Mouse (Mus musculus): ENCODE data around the gene Gclm. TPM values are rescaled to one million over a fixed set of nuclear protein-coding genes. Genes with fewer than 3 reads are reported as not detected.
"Not testable (repeated sequence)": the region's sequence is repeated elsewhere in the genome, so short reads cannot be mapped to it uniquely, and the experiment has no call there.

Gene Gclm
- polyA plus RNA-seq, 1 experiment from 2014 or later: 76.0 TPM

GRCm38 (mm10) chr3:122211446-122212125, 33.8 kb upstream of the Gclm start:
- Histone ChIP-seq H3K9ac (ENCODE audit: low read depth, low read length) (no peak overlapping the region), H3K27me3 (replicated peaks; ENCODE audit: control insufficient read depth, insufficient read depth, low read length) (no peaks in the 10 kb centered on the region), H3K4me3 (ENCODE audit: low read depth, low read length) (no peak overlapping the region), H3K4me1 (ENCODE audit: control insufficient read depth, insufficient read depth, low read length) (no peaks in the 10 kb centered on the region), H3K36me3 (ENCODE audit: control insufficient read depth, insufficient read depth, low read length) (no peaks in the 10 kb centered on the region), H3K27ac (replicated peaks; ENCODE audit: low read depth, low read length) (no peak overlapping the region), H3K4me2 (ENCODE audit: low read depth, low read length) (no peak overlapping the region), H3K9me3 (ENCODE audit: control insufficient read depth, low read length) (no peaks in the 10 kb centered on the region)
- ATAC-seq (ENCODE audit: low read depth) (no peak), DNase-seq (ENCODE audit: low spot score) (peak; percentile 30)
- 73% methylated on average over 13 of the region's 13 CpGs for WGBS

DNA sequence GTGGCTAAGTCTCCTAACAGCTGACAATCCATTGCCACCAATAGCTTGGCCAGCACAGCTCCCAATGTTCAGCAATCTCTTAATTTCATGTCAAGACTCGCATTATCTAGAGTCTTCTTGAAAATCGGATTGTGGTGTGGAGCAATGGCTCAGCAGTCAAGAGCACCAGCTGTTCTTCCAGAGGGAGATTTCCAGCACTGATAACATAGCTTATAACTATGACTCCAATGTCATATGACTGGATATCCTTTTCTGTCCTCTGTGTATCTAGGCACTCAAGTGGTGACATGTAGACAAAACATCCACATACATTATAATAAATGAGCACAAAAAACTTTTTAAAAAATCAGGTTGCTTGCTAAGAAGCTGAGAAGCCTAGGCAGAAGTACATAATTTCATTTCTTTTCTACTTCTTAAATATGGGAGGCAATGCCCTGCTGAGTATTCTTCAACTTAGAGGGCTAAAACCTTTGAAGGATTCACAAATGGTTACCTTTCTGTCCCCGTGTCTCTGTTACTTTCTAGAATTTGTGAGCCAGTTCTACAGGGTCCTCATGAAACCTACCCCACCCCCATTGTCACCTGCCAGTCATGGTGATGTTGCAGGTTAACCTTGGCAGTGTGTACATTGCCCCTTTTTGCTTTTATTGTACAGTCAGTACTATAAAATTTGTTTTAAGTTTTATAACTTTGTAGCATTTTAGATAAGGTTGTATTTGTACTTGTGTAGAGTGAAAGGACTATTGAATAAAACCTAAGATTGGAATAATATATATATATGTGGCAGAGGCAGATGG, 23.9 kb upstream of the Gclm start:
- Histone ChIP-seq H3K4me3 (ENCODE audit: low read depth, low read length) (no peak overlapping the region), H3K4me2 (ENCODE audit: low read depth, low read length) (no peak overlapping the region), H3K36me3 (ENCODE audit: control insufficient read depth, insufficient read depth, low read length) (no peaks in the 10 kb centered on the region), H3K4me1 (ENCODE audit: control insufficient read depth, insufficient read depth, low read length) (no peaks in the 10 kb centered on the region), H3K9ac (ENCODE audit: low read depth, low read length) (no peak overlapping the region), H3K27ac (replicated peaks; ENCODE audit: low read depth, low read length) (no peak overlapping the region), H3K27me3 (replicated peaks; ENCODE audit: control insufficient read depth, insufficient read depth, low read length) (no peaks in the 10 kb centered on the region), H3K9me3 (ENCODE audit: control insufficient read depth, low read length) (no peaks in the 10 kb centered on the region)
- WGBS: 89% methylated on average over 3 of the region's 3 CpGs
- DNase-seq (ENCODE audit: low spot score) (no peak), ATAC-seq (ENCODE audit: low read depth) (no peak)

DNA sequence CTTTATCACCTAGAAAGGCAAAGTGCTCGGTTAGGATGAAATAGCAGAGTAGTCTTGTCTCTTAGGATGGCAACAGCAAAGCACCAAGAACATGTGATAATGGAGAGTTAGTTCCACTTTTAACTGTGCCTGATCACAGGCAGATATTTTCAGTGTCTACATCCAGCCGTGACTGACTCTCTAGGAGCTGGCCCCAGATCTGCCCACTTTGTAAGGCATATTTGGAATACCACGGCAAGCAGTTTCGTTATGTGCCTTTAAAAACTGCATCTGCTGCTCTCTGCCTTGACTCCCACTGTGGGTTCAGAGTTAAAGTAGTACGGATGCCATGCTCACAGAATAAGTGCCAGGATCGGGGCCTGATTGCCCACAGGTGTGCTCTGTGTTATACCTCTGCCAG, 18.4 kb upstream of the Gclm start:
- not testable (repeated sequence) for H3K27ac ChIP-seq (replicated peaks; ENCODE audit: low read depth, low read length)
- WGBS: 53% methylated on average over 6 of the region's 6 CpGs

DNA sequence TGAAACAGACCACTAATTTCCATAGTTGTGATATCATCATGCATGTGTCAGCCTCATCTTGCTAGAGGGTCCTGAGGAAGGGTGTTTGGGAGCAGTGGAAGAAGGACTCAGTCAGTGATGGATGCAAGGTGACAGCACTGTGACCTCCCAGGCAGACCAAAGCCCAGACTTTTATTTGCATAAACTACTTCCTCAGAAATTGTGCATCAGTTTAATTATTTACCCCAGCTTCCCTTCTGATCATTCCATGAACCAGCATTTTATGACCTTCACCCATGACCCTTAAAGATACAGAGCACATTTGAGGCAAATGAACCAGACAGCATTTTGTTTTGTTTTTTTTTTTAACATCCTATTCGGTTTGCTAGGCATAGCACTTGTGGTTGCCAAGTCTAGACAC, 9.6 kb upstream of the Gclm start:
- WGBS: 50% methylated on average over 1 of the region's 1 CpGs
- H3K4me2 ChIP-seq (ENCODE audit: low read depth, low read length): no peak overlapping the region
- no peak overlapping the region for H3K27ac ChIP-seq (replicated peaks; ENCODE audit: low read depth, low read length)
- no peaks in the 10 kb centered on the region for H3K4me1 ChIP-seq (ENCODE audit: control insufficient read depth, insufficient read depth, low read length)
- H3K4me3 ChIP-seq (ENCODE audit: low read depth, low read length): no peak overlapping the region
- H3K9ac ChIP-seq (ENCODE audit: low read depth, low read length): no peak overlapping the region
- no peaks in the 10 kb centered on the region for H3K9me3 ChIP-seq (ENCODE audit: control insufficient read depth, low read length)
- no peak for ATAC-seq (ENCODE audit: low read depth)
- H3K36me3 ChIP-seq (ENCODE audit: control insufficient read depth, insufficient read depth, low read length): no peaks in the 10 kb centered on the region
- H3K27me3 ChIP-seq (replicated peaks; ENCODE audit: control insufficient read depth, insufficient read depth, low read length): no peaks in the 10 kb centered on the region
- DNase-seq (ENCODE audit: low spot score): no peak

More for the DNA sequence above, 18.4 kb upstream of the Gclm start:
- H3K4me3 ChIP-seq (ENCODE audit: low read depth, low read length); H3K4me2 ChIP-seq (ENCODE audit: low read depth, low read length); H3K27me3 ChIP-seq (replicated peaks; ENCODE audit: control insufficient read depth, insufficient read depth, low read length); ATAC-seq (ENCODE audit: low read depth); H3K4me1 ChIP-seq (ENCODE audit: control insufficient read depth, insufficient read depth, low read length); H3K9me3 ChIP-seq (ENCODE audit: control insufficient read depth, low read length); DNase-seq (ENCODE audit: low spot score); H3K9ac ChIP-seq (ENCODE audit: low read depth, low read length); H3K36me3 ChIP-seq (ENCODE audit: control insufficient read depth, insufficient read depth, low read length): not testable (repeated sequence)

DNA sequence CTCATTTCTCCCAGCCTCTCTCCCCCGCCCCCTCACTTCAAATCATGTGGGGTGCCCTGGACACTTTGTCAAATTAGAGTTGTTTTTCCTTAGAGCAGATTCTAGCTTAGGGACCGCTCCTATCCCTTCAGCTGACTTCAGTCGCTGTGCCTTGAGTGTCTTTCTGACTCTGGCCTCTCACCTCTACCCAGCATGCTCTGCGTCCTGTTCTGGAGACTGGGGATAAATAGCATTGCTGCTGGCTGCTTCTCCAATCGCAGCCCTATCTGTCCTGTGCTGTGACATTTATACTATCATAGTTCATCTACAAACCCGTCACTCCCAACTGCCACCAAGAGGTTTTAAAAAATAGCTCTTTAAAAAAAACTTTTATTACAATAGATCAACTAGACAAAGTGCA, 2.5 kb upstream of the Gclm start:
- Histone ChIP-seq H3K9ac (ENCODE audit: low read depth, low read length) (no peak overlapping the region), H3K4me1 (ENCODE audit: control insufficient read depth, insufficient read depth, low read length) (peaks cover 10% of the 10 kb centered on the region), H3K27ac (replicated peaks; ENCODE audit: low read depth, low read length) (no peak overlapping the region; the same call in 1 of the 2 replicates), H3K36me3 (ENCODE audit: control insufficient read depth, insufficient read depth, low read length) (no peaks in the 10 kb centered on the region), H3K4me3 (ENCODE audit: low read depth, low read length) (no peak overlapping the region), H3K27me3 (replicated peaks; ENCODE audit: control insufficient read depth, insufficient read depth, low read length) (no peaks in the 10 kb centered on the region), H3K9me3 (ENCODE audit: control insufficient read depth, low read length) (no peaks in the 10 kb centered on the region), H3K4me2 (ENCODE audit: low read depth, low read length) (no peak overlapping the region)
- 52% methylated on average over 6 of the region's 6 CpGs for WGBS
- no peak for DNase-seq (ENCODE audit: low spot score)
- no peak for ATAC-seq (ENCODE audit: low read depth)

DNA sequence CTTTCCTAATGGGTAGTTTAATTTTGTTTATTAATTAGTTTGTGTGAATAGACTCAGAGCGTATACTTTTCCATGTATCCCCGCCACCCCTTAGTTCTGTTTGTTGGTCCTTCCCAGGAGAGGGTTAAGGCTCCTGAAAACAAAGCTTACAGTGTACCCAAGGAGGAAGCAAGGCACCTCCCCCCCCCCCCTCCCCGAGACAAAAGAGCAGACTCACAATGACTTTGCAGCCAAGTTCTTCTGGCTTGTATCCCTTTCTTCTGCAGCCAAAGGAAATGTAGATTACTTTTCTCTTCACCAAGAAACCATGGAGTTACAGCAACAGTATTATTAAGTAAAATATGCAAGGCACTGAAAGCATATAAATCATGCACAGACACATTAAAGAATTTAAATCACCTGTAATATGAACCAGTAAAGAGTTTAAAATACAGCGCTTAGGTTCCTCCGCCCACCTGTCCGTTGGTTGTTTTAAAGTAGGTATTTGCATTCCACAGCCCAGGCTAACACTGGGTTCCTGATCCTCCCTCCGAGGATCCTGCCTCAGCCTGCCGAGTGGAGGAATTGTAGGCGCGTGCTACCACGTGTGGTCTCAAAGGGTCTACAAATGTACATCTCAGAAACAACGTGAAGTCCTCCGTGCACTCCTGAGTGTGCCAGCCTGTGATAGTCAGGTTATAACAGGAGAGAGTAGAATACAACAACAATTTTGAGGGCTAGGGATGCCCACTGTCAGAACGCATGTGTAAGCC, 1.8 kb upstream of the Gclm start:
- H3K4me1 ChIP-seq (ENCODE audit: control insufficient read depth, insufficient read depth, low read length): peaks cover 10% of the 10 kb centered on the region
- DNase-seq (ENCODE audit: low spot score) (peak; percentile 41), ATAC-seq (ENCODE audit: low read depth) (no peak)
- no peaks in the 10 kb centered on the region for H3K27me3 ChIP-seq (replicated peaks; ENCODE audit: control insufficient read depth, insufficient read depth, low read length)
- no peaks in the 10 kb centered on the region for H3K9me3 ChIP-seq (ENCODE audit: control insufficient read depth, low read length)
- no peak overlapping the region for H3K4me2 ChIP-seq (ENCODE audit: low read depth, low read length)
- H3K36me3 ChIP-seq (ENCODE audit: control insufficient read depth, insufficient read depth, low read length): no peaks in the 10 kb centered on the region
- no peak overlapping the region for H3K4me3 ChIP-seq (ENCODE audit: low read depth, low read length)
- H3K27ac ChIP-seq (replicated peaks; ENCODE audit: low read depth, low read length): no peak overlapping the region; the same call in 1 of the 2 replicates
- 49% methylated on average over 14 of the region's 14 CpGs for WGBS
- H3K9ac ChIP-seq (ENCODE audit: low read depth, low read length): no peak overlapping the region

GRCm38 (mm10) chr3:122244759-122245158, 598 bp upstream of the Gclm start:
- Histone ChIP-seq H3K27me3 (replicated peaks; ENCODE audit: control insufficient read depth, insufficient read depth, low read length) (no peaks in the 10 kb centered on the region), H3K4me1 (ENCODE audit: control insufficient read depth, insufficient read depth, low read length) (peaks cover 10% of the 10 kb centered on the region), H3K9ac (ENCODE audit: low read depth, low read length) (peak overlapping the region; percentile 17), H3K27ac (replicated peaks; ENCODE audit: low read depth, low read length) (peak overlapping the region; percentile 77; the same call in 1 of the 2 replicates), H3K9me3 (ENCODE audit: control insufficient read depth, low read length) (no peaks in the 10 kb centered on the region), H3K4me3 (ENCODE audit: low read depth, low read length) (peak overlapping the region; percentile 76), H3K4me2 (ENCODE audit: low read depth, low read length) (peak overlapping the region; percentile 81), H3K36me3 (ENCODE audit: control insufficient read depth, insufficient read depth, low read length) (no peaks in the 10 kb centered on the region)
- DNase-seq (ENCODE audit: low spot score) (no peak), ATAC-seq (ENCODE audit: low read depth) (no peak)
- 46% methylated on average over 6 of the region's 6 CpGs for WGBS

GRCm38 (mm10) chr3:122245878-122246332, 548 bp downstream of the Gclm start:
- H3K27me3 ChIP-seq (replicated peaks; ENCODE audit: control insufficient read depth, insufficient read depth, low read length): no peaks in the 10 kb centered on the region

More at GRCm38 (mm10) chr3:122245878-122246332, 548 bp downstream of the Gclm start:
- Histone ChIP-seq H3K36me3 (ENCODE audit: control insufficient read depth, insufficient read depth, low read length) (no peaks in the 10 kb centered on the region), H3K4me1 (ENCODE audit: control insufficient read depth, insufficient read depth, low read length) (peaks cover 10% of the 10 kb centered on the region), H3K9ac (ENCODE audit: low read depth, low read length) (peak overlapping the region; percentile 80), H3K9me3 (ENCODE audit: control insufficient read depth, low read length) (no peaks in the 10 kb centered on the region), H3K4me2 (ENCODE audit: low read depth, low read length) (peak overlapping the region; percentile 81), H3K4me3 (ENCODE audit: low read depth, low read length) (peak overlapping the region; percentile 76), H3K27ac (replicated peaks; ENCODE audit: low read depth, low read length) (peak overlapping the region; percentile 77)
- WGBS: 0% methylated on average over 16 of the region's 50 CpGs
- ATAC-seq (ENCODE audit: low read depth): peak; percentile 35
- DNase-seq (ENCODE audit: low spot score): peak; percentile 54

Data from embryonic facial prominence, embryonic 14.5 days (tissue).